Mouse (Mus musculus): ENCODE results near the gene Six5. TPM values are rescaled to one million over a fixed set of nuclear protein-coding genes. Genes with fewer than 3 reads are reported as not detected.

Gene Six5
- total RNA-seq, 1 experiment, result 3.0 TPM

DNA sequence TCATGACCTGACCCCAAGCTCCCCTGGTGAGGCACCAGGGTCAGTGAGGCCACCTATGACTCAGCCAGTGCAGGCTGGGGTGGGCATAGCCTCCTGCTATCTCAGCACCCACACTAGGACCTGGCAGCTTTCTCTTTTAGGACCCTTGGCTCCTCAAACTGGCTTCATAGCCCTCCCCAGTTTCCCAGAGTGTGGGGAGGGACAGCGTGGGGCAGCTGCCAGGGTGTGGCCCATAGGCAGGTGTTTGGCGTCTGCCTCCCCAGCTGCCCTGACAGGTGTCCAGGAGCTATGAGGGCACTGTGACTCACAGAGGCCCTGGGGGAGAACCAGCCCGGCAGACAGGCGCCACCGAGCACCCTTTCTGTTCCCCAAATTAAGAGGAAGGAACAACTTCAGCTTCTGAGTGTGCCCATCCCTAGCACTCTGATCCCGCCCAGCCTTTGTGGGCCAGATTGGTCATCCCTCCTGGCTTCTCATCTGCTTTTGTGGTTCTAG lies 10.1 kb upstream of the Six5 start:
- no peak overlapping the region for H3K27ac ChIP-seq (ENCODE audit: insufficient read depth, low read depth, low read length, poor library complexity, severe bottlenecking)
- H3K4me1 ChIP-seq (ENCODE audit: control insufficient read depth in 2 of 2, insufficient read depth in 2 of 2, low read length in 2 of 2, poor library complexity in 1 of 2), result peaks cover 1 to 39% of the 10 kb centered on the region in 2 experiments; a peak in 2 of 4 replicates
- peaks cover 36% of the 10 kb centered on the region for H3K36me3 ChIP-seq (ENCODE audit: control insufficient read depth, insufficient read depth, low read length, poor library complexity, severe bottlenecking)
- H3K4me3 ChIP-seq (ENCODE audit: insufficient read depth in 1 of 2, low read depth in 1 of 2, low read length in 2 of 2, poor library complexity in 1 of 2, severe bottlenecking in 1 of 2), result no peak overlapping the region
- no peak for TF ChIP-seq CHD2 (IDR thresholded peaks at IDR 0.05; ENCODE audit: low read depth, low read length)
- no peak for TF ChIP-seq MAFK (IDR thresholded peaks at IDR 0.05; ENCODE audit: insufficient read depth, low read depth, low read length)
- TF ChIP-seq HCFC1 (IDR thresholded peaks at IDR 0.05; ENCODE audit: borderline replicate concordance, insufficient read depth, low read length), result no peak
- TF ChIP-seq ZC3H11A (IDR thresholded peaks at IDR 0.05; ENCODE audit: borderline replicate concordance, low read depth, low read length), result no peak
- TF ChIP-seq ZNF384 (IDR thresholded peaks at IDR 0.05; ENCODE audit: low read depth, low read length), result no peak
- H3K9ac ChIP-seq (ENCODE audit: insufficient read depth, low read depth, low read length, poor library complexity, severe bottlenecking), result no peak overlapping the region
- H3K9me3 ChIP-seq (ENCODE audit: control insufficient read depth, insufficient read depth, low read depth, low read length), result no peaks in the 10 kb centered on the region
- no peak for DNase-seq (ENCODE audit: low read depth, low spot score)
- in situ Hi-C loops (cut with MboI; ENCODE audit: low sequenced_read_pairs in 2 of 2, unreplicated experiment in 2 of 2), result no loop called here

- Histone ChIP-seq H3K9ac (ENCODE audit: insufficient read depth, low read depth, low read length, poor library complexity, severe bottlenecking) (no peak overlapping the region), H3K9me3 (ENCODE audit: control insufficient read depth, insufficient read depth, low read depth, low read length) (no peaks in the 10 kb centered on the region), H3K4me1 (ENCODE audit: control insufficient read depth in 2 of 2, insufficient read depth in 2 of 2, low read length in 2 of 2, poor library complexity in 1 of 2) (peaks cover 1 to 37% of the 10 kb centered on the region in 2 experiments; a peak in 2 of 4 replicates), H3K4me3 (ENCODE audit: insufficient read depth in 1 of 2, low read depth in 1 of 2, low read length in 2 of 2, poor library complexity in 1 of 2, severe bottlenecking in 1 of 2) (no peak overlapping the region), H3K36me3 (ENCODE audit: control insufficient read depth, insufficient read depth, low read length, poor library complexity, severe bottlenecking) (peaks cover 32% of the 10 kb centered on the region), H3K27ac (ENCODE audit: insufficient read depth, low read depth, low read length, poor library complexity, severe bottlenecking) (no peak overlapping the region)
- in situ Hi-C loops (cut with MboI; ENCODE audit: low sequenced_read_pairs in 2 of 2, unreplicated experiment in 2 of 2), result no loop called here
- no peak for DNase-seq (ENCODE audit: low read depth, low spot score)
- TF ChIP-seq HCFC1 (IDR thresholded peaks at IDR 0.05; ENCODE audit: borderline replicate concordance, insufficient read depth, low read length) (no peak), ZNF384 (IDR thresholded peaks at IDR 0.05; ENCODE audit: low read depth, low read length) (no peak), MAFK (IDR thresholded peaks at IDR 0.05; ENCODE audit: insufficient read depth, low read depth, low read length) (no peak), ZC3H11A (IDR thresholded peaks at IDR 0.05; ENCODE audit: borderline replicate concordance, low read depth, low read length) (no peak), CHD2 (IDR thresholded peaks at IDR 0.05; ENCODE audit: low read depth, low read length) (no peak)
Observed at GRCm38 (mm10) chr7:19084921-19085473, 9.4 kb upstream of the Six5 start.

- no peaks in the 10 kb centered on the region for H3K9me3 ChIP-seq (ENCODE audit: control insufficient read depth, insufficient read depth, low read depth, low read length)
- peak overlapping the region in 1 of 2 experiments; percentile 20; a peak in 1 of 4 replicates for H3K4me3 ChIP-seq (ENCODE audit: insufficient read depth in 1 of 2, low read depth in 1 of 2, low read length in 2 of 2, poor library complexity in 1 of 2, severe bottlenecking in 1 of 2)
- TF ChIP-seq ZC3H11A (IDR thresholded peaks at IDR 0.05; ENCODE audit: borderline replicate concordance, low read depth, low read length) (no peak), HCFC1 (IDR thresholded peaks at IDR 0.05; ENCODE audit: borderline replicate concordance, insufficient read depth, low read length) (no peak), ZNF384 (IDR thresholded peaks at IDR 0.05; ENCODE audit: low read depth, low read length) (no peak), MAFK (IDR thresholded peaks at IDR 0.05; ENCODE audit: insufficient read depth, low read depth, low read length) (no peak), CHD2 (IDR thresholded peaks at IDR 0.05; ENCODE audit: low read depth, low read length) (no peak)
- in situ Hi-C loops (cut with MboI; ENCODE audit: low sequenced_read_pairs in 2 of 2, unreplicated experiment in 2 of 2), result no loop called here
- no peak for DNase-seq (ENCODE audit: low read depth, low spot score)
- peaks cover 27% of the 10 kb centered on the region for H3K36me3 ChIP-seq (ENCODE audit: control insufficient read depth, insufficient read depth, low read length, poor library complexity, severe bottlenecking)
- no peak overlapping the region for H3K27ac ChIP-seq (ENCODE audit: insufficient read depth, low read depth, low read length, poor library complexity, severe bottlenecking)
- H3K4me1 ChIP-seq (ENCODE audit: control insufficient read depth in 2 of 2, insufficient read depth in 2 of 2, low read length in 2 of 2, poor library complexity in 1 of 2), result peaks cover 1 to 34% of the 10 kb centered on the region in 2 experiments; a peak in 2 of 4 replicates
- no peak overlapping the region for H3K9ac ChIP-seq (ENCODE audit: insufficient read depth, low read depth, low read length, poor library complexity, severe bottlenecking)
Observed at GRCm38 (mm10) chr7:19085495-19085894, 8.9 kb upstream of the Six5 start.

DNA sequence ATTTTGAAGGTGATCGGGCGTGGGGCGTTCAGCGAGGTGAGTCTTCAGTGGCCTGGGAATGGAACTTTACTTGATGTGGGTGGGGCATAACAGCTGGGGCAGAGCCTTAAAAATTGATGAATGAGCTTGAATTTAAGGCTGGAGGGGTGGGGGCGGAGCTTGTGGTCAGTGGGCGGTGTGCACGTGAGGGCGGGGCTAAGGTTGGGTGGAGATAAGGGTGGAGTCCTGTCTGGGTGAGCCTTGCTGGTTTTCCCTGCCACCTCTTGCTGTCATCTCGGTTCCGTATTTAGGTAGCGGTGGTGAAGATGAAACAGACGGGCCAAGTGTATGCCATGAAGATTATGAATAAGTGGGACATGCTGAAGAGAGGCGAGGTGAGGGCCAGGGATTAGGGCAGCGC lies 8.4 kb upstream of the Six5 start:
- Histone ChIP-seq H3K36me3 (ENCODE audit: control insufficient read depth, insufficient read depth, low read length, poor library complexity, severe bottlenecking) (peaks cover 21% of the 10 kb centered on the region), H3K4me1 (ENCODE audit: control insufficient read depth in 2 of 2, insufficient read depth in 2 of 2, low read length in 2 of 2, poor library complexity in 1 of 2) (peaks cover 1 to 32% of the 10 kb centered on the region in 2 experiments; a peak in 2 of 4 replicates), H3K4me3 (ENCODE audit: insufficient read depth in 1 of 2, low read depth in 1 of 2, low read length in 2 of 2, poor library complexity in 1 of 2, severe bottlenecking in 1 of 2) (peak overlapping the region in 1 of 2 experiments; percentile 20; a peak in 3 of 4 replicates), H3K9ac (ENCODE audit: insufficient read depth, low read depth, low read length, poor library complexity, severe bottlenecking) (no peak overlapping the region), H3K9me3 (ENCODE audit: control insufficient read depth, insufficient read depth, low read depth, low read length) (no peaks in the 10 kb centered on the region), H3K27ac (ENCODE audit: insufficient read depth, low read depth, low read length, poor library complexity, severe bottlenecking) (no peak overlapping the region)
- in situ Hi-C loops (cut with MboI; ENCODE audit: low sequenced_read_pairs in 2 of 2, unreplicated experiment in 2 of 2), result no loop called here
- TF ChIP-seq MAFK (IDR thresholded peaks at IDR 0.05; ENCODE audit: insufficient read depth, low read depth, low read length) (0 out of 2 replicates have a peak, but pooled peaks have one; percentile 24), CHD2 (IDR thresholded peaks at IDR 0.05; ENCODE audit: low read depth, low read length) (no peak)
- no peak for DNase-seq (ENCODE audit: low read depth, low spot score)

Data from ES-E14 (cell line).